Mouse (Mus musculus): ENCODE results near the gene Cdv3.

Cdv3 gene

DNA sequence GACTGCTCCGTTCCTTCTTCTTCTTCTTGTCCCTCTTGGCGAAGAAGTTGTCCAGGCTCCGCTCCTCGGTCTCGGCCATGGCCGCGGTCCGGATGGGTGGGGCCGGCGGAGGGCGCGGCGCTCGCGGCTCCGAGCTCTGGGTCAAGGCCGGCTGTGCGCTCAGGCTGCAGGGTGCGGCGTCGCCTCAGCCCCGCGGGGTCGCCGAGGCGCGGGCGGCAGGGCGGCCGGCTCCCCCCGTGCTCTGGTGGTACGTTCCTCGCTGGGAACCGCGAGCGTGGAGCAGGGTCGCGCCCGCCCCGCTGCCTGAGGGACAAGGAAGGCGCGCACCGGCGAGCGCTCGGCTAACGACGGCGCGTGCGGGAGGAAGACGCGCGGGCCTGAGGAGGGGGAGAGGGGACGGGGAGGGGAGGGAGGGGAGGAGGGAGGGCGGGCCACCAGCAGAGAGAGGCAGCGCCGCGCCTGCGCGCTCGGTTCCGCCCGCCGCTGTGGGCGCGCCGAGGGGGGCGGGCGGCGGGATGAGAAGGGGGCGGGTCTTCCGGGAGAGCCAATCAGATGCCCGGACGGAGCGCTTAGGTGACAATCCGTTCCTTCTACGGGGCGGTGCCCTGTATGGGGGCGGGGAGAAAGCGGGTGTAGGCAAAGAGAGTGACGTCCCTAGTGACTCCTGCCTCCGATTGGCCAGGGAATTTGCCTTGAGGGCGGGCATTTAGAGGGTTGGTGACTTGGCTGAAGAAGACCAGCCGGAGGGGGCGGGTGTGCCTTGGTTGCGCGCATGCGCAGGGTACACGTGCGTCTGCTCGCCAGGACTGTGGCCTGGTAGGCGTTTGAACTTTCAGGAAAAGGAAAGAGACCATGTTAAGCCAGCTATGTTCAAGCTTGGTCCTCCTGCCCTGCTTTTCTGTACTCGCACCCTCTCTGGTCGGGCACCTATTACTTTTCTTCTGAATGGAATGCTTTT, at the start of gene Cdv3:
Cdv3 (minus strand) TSS at position 551 of the 958 bp plus-strand sequence.
- peak; percentile 99 for DNase-seq (ENCODE audit: low spot score in 2 of 2)

- DNase-seq (ENCODE audit: low spot score in 2 of 2), result no peak
Measured at GRCm38 (mm10) chr9:103413457-103413856, 47.8 kb upstream of the Cdv3 start.

- DNase-seq (ENCODE audit: low spot score in 2 of 2), result no peak
Measured at GRCm38 (mm10) chr9:103409119-103409518, 43.5 kb upstream of the Cdv3 start.

GRCm38 (mm10) chr9:103408136-103408777, 42.6 kb upstream of the Cdv3 start:
- DNase-seq (ENCODE audit: low spot score in 2 of 2), result no peak

DNA sequence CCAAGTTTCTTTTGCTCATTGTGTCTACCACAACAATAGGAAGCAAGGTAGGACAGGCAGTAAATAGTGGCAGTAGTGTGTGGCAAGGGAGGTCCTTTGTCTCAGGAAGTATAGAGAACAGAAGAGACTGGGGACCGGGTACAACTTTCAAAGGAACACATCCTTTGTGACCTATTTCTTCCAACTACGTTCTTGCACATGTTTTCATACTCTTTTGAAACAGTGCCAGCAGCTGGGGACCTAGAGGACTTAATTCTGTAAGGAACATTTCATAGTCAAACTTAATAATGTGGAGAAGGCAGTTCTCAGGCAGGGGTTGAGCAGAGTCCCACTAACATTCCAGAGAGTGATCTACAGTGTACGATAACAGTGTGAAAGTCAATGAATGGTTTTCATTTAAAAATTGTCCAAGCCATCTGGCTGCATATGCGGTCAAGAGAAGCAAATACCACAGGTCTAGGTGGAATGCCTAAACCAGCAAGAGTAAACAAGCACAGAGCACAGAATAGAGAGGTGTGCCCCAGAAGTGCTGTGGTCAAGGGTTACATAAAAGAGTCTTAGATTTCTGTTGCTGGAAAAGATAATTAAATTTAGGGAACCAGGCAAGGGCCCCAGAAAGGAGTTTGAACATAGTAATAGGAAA, 37.8 kb upstream of the Cdv3 start:
- no peak for DNase-seq (ENCODE audit: low spot score in 2 of 2)

DNA sequence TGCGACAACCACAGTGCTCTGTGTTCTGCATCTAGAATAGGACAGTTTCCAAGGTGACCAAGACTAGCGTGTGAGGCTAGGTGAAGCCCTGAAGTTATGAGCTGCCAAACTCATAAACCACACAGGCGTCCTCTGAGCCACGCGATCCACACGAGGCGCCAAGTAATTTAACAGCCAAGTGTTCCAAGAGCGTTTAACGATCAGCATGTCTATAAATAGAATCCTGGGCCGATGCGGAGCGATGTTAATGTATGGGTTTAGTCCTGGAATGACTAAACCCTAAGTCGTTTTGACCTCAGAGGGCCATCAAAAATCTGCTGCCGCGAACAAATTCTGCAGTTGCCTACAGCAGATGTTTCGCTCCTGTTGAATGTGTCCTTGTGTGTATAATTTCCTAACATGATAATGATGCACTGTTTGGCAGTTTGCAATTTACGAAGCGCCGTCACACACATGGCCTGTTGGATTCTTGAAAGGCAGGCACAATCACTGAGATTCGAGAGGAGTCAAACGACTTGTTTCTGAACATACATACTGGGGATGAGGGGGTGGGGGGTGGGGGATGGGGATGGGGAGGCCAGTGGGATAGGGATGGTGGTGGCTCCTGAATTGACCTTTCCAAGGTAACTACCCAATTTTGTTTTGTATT, 33.0 kb upstream of the Cdv3 start:
- DNase-seq (ENCODE audit: low spot score in 2 of 2), result peak; percentile 5 to 12

DNA sequence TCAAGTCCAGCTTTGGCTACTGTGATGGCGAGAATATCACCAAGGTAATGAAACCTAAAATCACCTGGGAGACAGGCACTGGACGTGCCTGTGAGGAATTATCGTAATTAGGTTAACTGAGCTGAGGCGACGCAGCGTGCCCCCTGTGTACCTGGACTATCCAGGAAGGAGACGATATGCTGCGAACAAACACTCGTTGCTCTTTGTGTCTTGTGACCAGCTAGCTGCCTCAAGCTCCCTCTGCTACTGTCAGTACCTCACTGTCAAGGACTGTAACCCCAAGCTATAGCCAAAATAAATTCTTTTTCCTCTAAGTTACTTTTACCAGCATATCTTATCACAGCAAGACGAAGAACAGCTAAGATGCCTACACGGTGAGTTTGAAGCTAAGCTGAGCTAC, 27.6 kb upstream of the Cdv3 start:
- no peak for DNase-seq (ENCODE audit: low spot score in 2 of 2)

DNA sequence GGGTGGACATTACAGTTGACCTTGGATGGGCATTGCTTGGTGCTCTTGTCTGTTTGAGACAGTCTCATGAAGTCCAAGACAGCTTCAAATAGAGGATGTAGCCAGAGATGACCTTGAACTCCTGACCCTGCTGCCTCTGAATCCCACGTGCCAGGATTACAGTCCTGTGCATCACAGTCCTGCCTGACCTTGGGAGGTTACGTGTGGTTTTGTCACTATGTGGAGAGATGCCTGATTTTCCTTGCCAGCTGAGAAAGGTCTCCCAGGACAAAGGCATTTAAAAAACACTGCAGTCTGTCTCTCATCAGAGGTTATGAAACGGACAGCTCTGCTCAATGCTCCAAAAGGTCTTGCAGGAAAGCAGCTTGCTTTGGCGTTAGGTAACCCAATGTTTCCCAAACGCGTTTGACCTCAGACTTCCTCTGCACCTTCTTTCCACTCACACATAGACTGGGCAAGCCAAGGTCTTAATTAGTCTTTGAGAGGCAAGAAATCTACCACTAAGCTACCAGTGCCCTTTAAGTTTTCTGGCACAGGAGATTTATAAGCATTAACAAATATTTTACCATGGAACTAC, 26.2 kb upstream of the Cdv3 start:
- no peak for DNase-seq (ENCODE audit: low spot score in 2 of 2)

- no peak for DNase-seq (ENCODE audit: low spot score in 2 of 2)
Measured at GRCm38 (mm10) chr9:103389261-103389660, 23.6 kb upstream of the Cdv3 start.

DNA sequence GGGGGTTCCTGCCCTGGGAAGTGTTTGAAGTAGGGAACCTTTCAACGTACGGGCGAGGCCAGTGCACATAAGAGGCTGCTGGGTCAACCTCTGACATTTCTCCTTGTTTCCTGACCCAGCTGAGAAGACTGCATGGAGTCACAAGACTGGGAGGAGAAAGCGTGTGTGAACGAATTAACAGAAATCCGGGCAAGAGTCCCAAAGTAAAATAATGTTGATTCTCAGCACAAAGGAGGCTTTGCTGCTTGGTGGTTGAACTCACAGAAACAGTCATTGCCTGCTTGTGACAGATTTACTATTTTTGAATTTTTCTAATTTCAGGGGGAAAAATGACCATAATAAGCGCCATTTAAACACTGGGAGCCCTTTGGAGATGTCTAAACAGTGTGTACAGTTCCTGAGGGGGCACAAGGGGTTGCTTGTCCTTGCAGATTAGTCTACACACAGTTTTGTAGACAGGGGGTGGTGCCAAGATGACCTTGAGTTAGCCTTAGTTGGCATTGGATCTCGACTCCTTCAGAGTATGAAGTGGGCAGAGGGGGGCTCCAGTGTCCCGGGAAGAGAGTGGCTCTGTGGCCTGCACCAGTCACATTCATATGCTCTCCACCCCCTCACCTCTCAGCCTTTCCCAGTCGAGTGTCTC, 21.5 kb upstream of the Cdv3 start:
- no peak for DNase-seq (ENCODE audit: low spot score in 2 of 2)

- no peak for DNase-seq (ENCODE audit: low spot score in 2 of 2)
Measured at GRCm38 (mm10) chr9:103386573-103386972, 20.9 kb upstream of the Cdv3 start.

- DNase-seq (ENCODE audit: low spot score in 2 of 2), result no peak
Measured at GRCm38 (mm10) chr9:103385600-103385999, 20.0 kb upstream of the Cdv3 start.

GRCm38 (mm10) chr9:103384141-103384796, 18.6 kb upstream of the Cdv3 start:
- no peak for DNase-seq (ENCODE audit: low spot score in 2 of 2)

DNA sequence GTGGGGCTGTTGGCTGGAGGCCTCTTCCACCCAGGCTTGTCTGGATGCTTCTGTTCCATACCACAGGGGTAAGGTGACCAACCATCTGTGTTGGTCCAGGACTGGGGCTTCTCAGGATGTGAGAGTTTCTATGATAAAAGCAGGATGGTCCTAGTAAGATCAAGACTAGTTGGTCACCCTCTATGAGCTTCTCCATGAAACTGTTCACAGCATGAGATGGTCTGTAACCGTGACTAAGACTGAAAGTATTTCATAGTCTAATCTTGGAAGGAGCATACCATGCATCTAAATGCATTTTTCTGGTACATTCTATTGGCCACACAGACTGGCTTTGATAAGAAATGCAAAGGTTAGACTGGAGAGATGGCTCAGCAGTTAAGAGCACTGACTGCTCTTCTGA, 17.9 kb upstream of the Cdv3 start:
- DNase-seq (ENCODE audit: low spot score in 2 of 2), result no peak

GRCm38 (mm10) chr9:103382989-103383388, 17.3 kb upstream of the Cdv3 start:
- no peak for DNase-seq (ENCODE audit: low spot score in 2 of 2)

- no peak for DNase-seq (ENCODE audit: low spot score in 2 of 2)
Measured at GRCm38 (mm10) chr9:103380566-103380965, 14.9 kb upstream of the Cdv3 start.

GRCm38 (mm10) chr9:103379199-103379598, 13.6 kb upstream of the Cdv3 start:
- no peak for DNase-seq (ENCODE audit: low spot score in 2 of 2)

- no peak for DNase-seq (ENCODE audit: low spot score in 2 of 2)
Measured at GRCm38 (mm10) chr9:103378686-103379085, 13.0 kb upstream of the Cdv3 start.

GRCm38 (mm10) chr9:103376346-103377320, 11.0 kb upstream of the Cdv3 start:
- DNase-seq (ENCODE audit: low spot score in 2 of 2), result no peak

Data from frontal cortex, postnatal 36 days (tissue).